Mouse (Mus musculus) embryonic facial prominence, embryonic 15.5 days (tissue): Measurements from ENCODE around the gene Napa. TPM values are rescaled to one million over a fixed set of nuclear protein-coding genes. Genes with fewer than 3 reads are reported as not detected.
A peak's percentile ranks its signal among the peaks of the same experiment; 100 is the strongest.

Source experiments
- ATAC-seq: fragments of 200-750 bp; cut with Nextera tagmentation; 2 replicates; pipeline ENCODE4 v1.8.0; 2017; ENCODE audit warnings: low read depth, moderate TSS enrichment; ENCODE audit not compliant: insufficient number of reproducible peaks, low FRiP score, low TSS enrichment
- H3K27ac ChIP-seq: fragments of 300-500 bp; sonication (generic); replicated peaks from 2 replicates; pipeline ENCODE4 v1.5.1; 2015; ENCODE audit warnings: mild to moderate bottlenecking, inconsistent platforms
- H3K27me3 ChIP-seq: fragments of 300-500 bp; sonication (generic); 2 replicates; pipeline ENCODE4 v1.6.1; 2015; ENCODE audit warnings: inconsistent platforms
- H3K36me3 ChIP-seq: fragments of 300-500 bp; sonication (generic); 2 replicates; pipeline ENCODE4 v1.6.1; 2015; ENCODE audit warnings: mild to moderate bottlenecking, inconsistent platforms
- H3K4me1 ChIP-seq: fragments of 300-500 bp; sonication (generic); 2 replicates; pipeline ENCODE4 v1.6.1; 2015; ENCODE audit warnings: inconsistent platforms
- H3K4me2 ChIP-seq: fragments of 300-500 bp; sonication (generic); replicated peaks from 2 replicates; pipeline ENCODE4 v1.6.1; 2015; ENCODE audit warnings: mild to moderate bottlenecking, inconsistent platforms
- H3K4me3 ChIP-seq: fragments of 300-500 bp; sonication (generic); replicated peaks from 2 replicates; pipeline ENCODE4 v1.5.1; 2015; ENCODE audit warnings: mild to moderate bottlenecking, inconsistent platforms
- H3K9ac ChIP-seq: fragments of 300-500 bp; sonication (generic); 2 replicates; pipeline ENCODE4 v1.6.1; 2015; ENCODE audit warnings: inconsistent platforms
- H3K9me3 ChIP-seq: fragments of 300-500 bp; sonication (generic); replicated peaks from 2 replicates; pipeline ENCODE4 v1.6.1; 2016; ENCODE audit warnings: inconsistent platforms
- WGBS: fragments of 180-500 bp; shearing (Covaris S2); methylation state at CpG from one replicate; pipeline ENCODE4 v1.1.7; 2015; 5-methylcytosine and 5-hydroxymethylcytosine counted together
- polyA plus RNA-seq: library from polyadenylated mRNA; unstranded; fragments of >200 nt; fragmentation: Nextera tagmentation; extraction: Ambion mirVana; gene quantifications from 2 replicates; pipeline ENCODE4 v1.2.1, GENCODE M21; 2015

Gene Napa
- polyA plus RNA-seq, 1 experiment from 2014 or later: 245 TPM

GRCm38 (mm10) chr7:16160702-16161101, 62.4 kb downstream of the Napa start:
- Histone ChIP-seq H3K36me3 (no peaks in the 10 kb centered on the region), H3K4me3 (no peak overlapping the region), H3K9ac (no peak overlapping the region), H3K4me1 (peaks cover 6% of the 10 kb centered on the region; the same call in 1 of the 2 replicates), H3K27ac (no peak overlapping the region), H3K9me3 (no peaks in the 10 kb centered on the region), H3K4me2 (no peak overlapping the region), H3K27me3 (peaks cover 24% of the 10 kb centered on the region)
- 71% methylated on average over 3 of the region's 3 CpGs for WGBS
- 0 out of 2 replicates have a peak, but pooled peaks have one; percentile 53 for ATAC-seq

GRCm38 (mm10) chr7:16161302-16161701, 63.0 kb downstream of the Napa start:
- Histone ChIP-seq H3K9ac (no peak overlapping the region), H3K4me3 (no peak overlapping the region), H3K4me1 (peaks cover 6% of the 10 kb centered on the region; the same call in 1 of the 2 replicates), H3K27me3 (peaks cover 24% of the 10 kb centered on the region), H3K27ac (no peak overlapping the region), H3K9me3 (no peaks in the 10 kb centered on the region), H3K36me3 (no peaks in the 10 kb centered on the region), H3K4me2 (no peak overlapping the region)
- WGBS: 92% methylated on average over 9 of the region's 9 CpGs
- no peak for ATAC-seq

- Histone ChIP-seq H3K9me3 (no peaks in the 10 kb centered on the region), H3K4me3 (no peak overlapping the region), H3K27me3 (peaks cover 24% of the 10 kb centered on the region), H3K4me2 (no peak overlapping the region), H3K27ac (no peak overlapping the region), H3K9ac (no peak overlapping the region), H3K36me3 (no peaks in the 10 kb centered on the region), H3K4me1 (peaks cover 6% of the 10 kb centered on the region; the same call in 1 of the 2 replicates)
- no peak for ATAC-seq
- 65% methylated on average over 6 of the region's 7 CpGs for WGBS
Observed at GRCm38 (mm10) chr7:16162036-16162435, 63.8 kb downstream of the Napa start.

Other genes with a start within 250 kb of the Napa start
- gene Crx, start 218.5 kb upstream of the Napa start, polyA plus RNA-seq: 0.07 TPM in 1 of 2 replicates, not detected in the other
- not detected in 2 replicates for gene Crxos, start 215.8 kb upstream of the Napa start, polyA plus RNA-seq
- 931 and 958 TPM in 2 replicates for gene Selenow, start 176.1 kb upstream of the Napa start, polyA plus RNA-seq
- gene Nop53, start 152.4 kb upstream of the Napa start, polyA plus RNA-seq: 202 and 212 TPM in 2 replicates
- 72.5 and 73.3 TPM in 2 replicates for gene Ehd2, start 130.9 kb upstream of the Napa start, polyA plus RNA-seq
- gene Bicra, start 50.5 kb upstream of the Napa start, polyA plus RNA-seq: 9.4 and 10.3 TPM in 2 replicates
- 0.13 and 0.15 TPM in 2 replicates for gene Zfp541, start 36.6 kb upstream of the Napa start, polyA plus RNA-seq
- gene Kptn, start 21.4 kb downstream of the Napa start, polyA plus RNA-seq: 31.1 and 33.9 TPM in 2 replicates
- gene Slc8a2, start 31.4 kb downstream of the Napa start, polyA plus RNA-seq: 0.25 and 0.35 TPM in 2 replicates
- 47.6 and 51.5 TPM in 2 replicates for gene Meis3, start 76.6 kb downstream of the Napa start, polyA plus RNA-seq
- 14.5 and 15.5 TPM in 2 replicates for gene Dhx34, start 123.6 kb downstream of the Napa start, polyA plus RNA-seq
- gene C5ar2, start 145.7 kb downstream of the Napa start, polyA plus RNA-seq: 0.04 and 0.35 TPM in 2 replicates
- gene C5ar1, start 161.1 kb downstream of the Napa start, polyA plus RNA-seq: 4.4 and 4.5 TPM in 2 replicates
- gene Inafm1, start 175.2 kb downstream of the Napa start, polyA plus RNA-seq: 29.6 and 32.8 TPM in 2 replicates
- gene Ccdc9, start 188.3 kb downstream of the Napa start, polyA plus RNA-seq: 27.0 and 31.1 TPM in 2 replicates
- gene Bbc3, start 209.9 kb downstream of the Napa start, polyA plus RNA-seq: 5.1 and 7.5 TPM in 2 replicates